ENCODE assay signal across 34 mouse cellular contexts in the genomic region with DNA sequence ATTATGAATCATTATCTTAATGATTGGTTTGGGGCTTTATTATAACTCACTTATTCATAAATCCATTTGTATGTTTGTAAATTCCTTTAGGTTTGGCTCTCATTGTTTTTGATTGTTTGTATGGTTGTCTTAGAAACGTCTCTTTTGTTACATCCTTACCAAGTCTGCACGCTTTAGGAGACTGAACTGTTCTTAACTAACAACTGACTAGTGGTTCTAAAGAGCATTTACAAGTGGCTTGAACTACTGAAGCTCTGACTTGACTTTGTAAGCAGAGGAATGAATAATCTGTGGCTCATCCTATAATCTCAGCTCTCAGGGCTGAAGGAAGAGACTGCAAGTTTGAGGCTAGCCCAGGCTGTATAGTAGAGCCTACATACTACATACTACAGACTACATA.
"Had no signal": no experiment of that assay in that cellular context is flagged by ENCODE, and none has a peak within 500 bp of the region (broad histone marks: within the 10 kb centered on the region; RNA-seq: fewer than 3 reads in every experiment).

No protein-coding gene starts in this region.

- ATAC-seq: hindbrain, embryonic 16.5 days; hindbrain, postnatal 0 days; inflammation-experienced regulatory T-cells, adult 6 months; intestine, embryonic 15.5 days; intestine, embryonic 16.5 days; intestine, postnatal 0 days had no signal

- H3K27me3 ChIP-seq: heart, embryonic 12.5 days; heart, embryonic 13.5 days; heart, embryonic 15.5 days; hindbrain, embryonic 12.5 days; hindbrain, embryonic 13.5 days; hindbrain, embryonic 15.5 days; intestine, embryonic 15.5 days; kidney, embryonic 15.5 days had no signal

- H3K9me3 ChIP-seq: heart, embryonic 12.5 days; heart, embryonic 13.5 days; heart, embryonic 15.5 days; hindbrain, embryonic 10.5 days; hindbrain, embryonic 12.5 days; hindbrain, embryonic 13.5 days; hindbrain, embryonic 15.5 days; intestine, embryonic 15.5 days; kidney, embryonic 15.5 days had no signal

- H3K4me2 ChIP-seq: heart, embryonic 12.5 days; heart, embryonic 13.5 days; heart, embryonic 15.5 days; hindbrain, embryonic 12.5 days; hindbrain, embryonic 13.5 days; hindbrain, embryonic 14.5 days; hindbrain, embryonic 15.5 days; intestine, embryonic 15.5 days; kidney, embryonic 15.5 days had no signal

- H3K27ac ChIP-seq: heart, embryonic 13.5 days; heart, embryonic 15.5 days; hindbrain, embryonic 10.5 days; hindbrain, embryonic 12.5 days; hindbrain, embryonic 13.5 days; hindbrain, embryonic 14.5 days; hindbrain, embryonic 15.5 days; hindbrain, postnatal 0 days; intestine, embryonic 15.5 days; kidney, embryonic 15.5 days; kidney, postnatal 0 days; layer of hippocampus, adult 2 months; left cerebral cortex, adult 2 months had no signal

- DNase-seq: heart, postnatal 10 days; heart, postnatal 14 days; heart, postnatal 36 days; heart, postnatal 4 days; kidney, adult 11 months; kidney, adult 18-20 months; kidney, adult 2 months; kidney, adult 8-10 months; kidney, adult 9 months; kidney, postnatal 10 days; kidney, postnatal 14 days; kidney, postnatal 25 days; kidney, postnatal 36 days; kidney, postnatal 4 days; layer of hippocampus, adult 9-11 months; layer of hippocampus, postnatal 36 days had no signal

- H3K4me3 ChIP-seq: heart, embryonic 12.5 days; heart, embryonic 13.5 days; heart, embryonic 15.5 days; hindbrain, embryonic 10.5 days; hindbrain, embryonic 12.5 days; hindbrain, embryonic 13.5 days; hindbrain, embryonic 15.5 days; intestine, embryonic 15.5 days; kidney, embryonic 15.5 days; layer of hippocampus, adult 2 months; left cerebral cortex, adult 2 months had no signal

- H3K9ac ChIP-seq: heart, embryonic 12.5 days; heart, embryonic 13.5 days; heart, embryonic 15.5 days; hindbrain, embryonic 12.5 days; hindbrain, embryonic 13.5 days; hindbrain, embryonic 14.5 days; hindbrain, embryonic 15.5 days; intestine, embryonic 15.5 days; kidney, embryonic 15.5 days had no signal
